Mouse (Mus musculus) testis, adult 2 months (tissue): ENCODE data around the gene S100a6.

Experiments used
- CTCF ChIP-seq: fragments of 200-500 bp; IDR thresholded peaks from 2 replicates; pipeline ENCODE4 v1.5.1; 2012; ENCODE audit warnings: low read depth, mild to moderate bottlenecking, inconsistent platforms, low read length, moderate library complexity; ENCODE audit not compliant: control insufficient read depth, insufficient read depth, insufficient replicate concordance
- POLR2A ChIP-seq: fragments of 200-500 bp; IDR thresholded peaks from 2 replicates; pipeline ENCODE4 v1.6.1; 2012; ENCODE audit warnings: low read depth, mild to moderate bottlenecking, inconsistent platforms, low read length, moderate library complexity; ENCODE audit not compliant: control insufficient read depth

DNA sequence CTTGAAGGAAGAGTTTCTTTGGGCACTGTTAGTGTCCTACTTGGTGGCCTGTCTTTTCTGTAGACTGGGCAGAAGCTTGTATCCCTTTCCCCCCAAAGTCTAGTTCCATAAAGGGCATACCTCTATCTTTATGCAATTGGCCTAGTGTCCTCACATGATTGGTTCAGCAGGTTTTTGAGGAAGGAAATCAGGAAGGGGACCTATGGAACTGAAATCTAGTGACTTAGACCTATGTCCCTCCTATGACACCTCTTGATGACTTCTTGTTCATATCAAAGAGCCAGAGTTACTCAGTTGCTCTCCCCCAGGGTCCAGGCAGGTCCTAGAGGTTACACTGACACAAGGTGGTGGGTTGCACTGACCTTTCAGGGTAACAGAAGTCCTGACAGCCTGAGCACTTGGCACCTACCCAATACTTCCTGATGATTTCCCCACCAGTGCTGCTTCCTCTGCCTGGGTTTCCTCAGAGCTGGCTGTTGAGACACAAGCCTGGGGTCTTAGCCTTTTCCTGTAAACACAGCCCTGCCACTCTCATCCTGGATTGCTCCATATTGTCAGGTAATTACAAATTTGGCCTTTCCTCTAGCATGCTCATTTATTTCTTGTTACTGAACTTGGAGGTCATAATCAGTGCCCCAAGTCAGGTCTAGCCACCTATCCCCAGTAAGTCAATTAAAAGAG, 46.8 kb downstream of the S100a6 start:
- no peak for TF ChIP-seq CTCF
- no peak for TF ChIP-seq POLR2A
